8 mouse cellular contexts compared by ENCODE assay signal in the genomic region with DNA sequence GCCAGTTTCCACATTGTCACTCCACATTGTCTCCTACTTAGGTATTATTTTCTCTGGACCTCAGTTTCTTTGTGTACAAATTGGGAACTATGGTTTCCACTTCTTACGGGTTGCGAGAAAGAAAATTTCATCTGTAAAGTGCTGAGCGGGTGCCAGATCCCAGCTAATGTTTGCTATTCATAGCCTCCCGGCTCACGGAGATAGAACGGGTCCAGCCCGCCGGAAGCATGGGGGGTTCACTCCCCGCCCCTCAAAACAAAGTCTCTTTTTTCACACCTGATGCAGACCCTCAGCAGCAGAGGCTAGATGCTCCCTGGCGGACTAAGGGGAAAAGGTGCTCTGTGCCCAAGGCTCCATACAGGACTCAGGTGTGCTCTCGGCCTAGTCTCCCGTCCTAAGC. TPM values are rescaled to one million over a fixed set of nuclear protein-coding genes. Genes with fewer than 3 reads are reported as not detected.
DNase-seq lines count a peak whose midpoint lies in the region; ATAC-seq and TF ChIP-seq lines count a peak whose summit lies in the region.

No protein-coding gene starts in this region.

- intact Hi-C loops in gastrocnemius, postnatal 14 days (cut with DNase I; ENCODE audit: low total_unique reads): loop anchor here (10.0 kb wide), 1 partner anchor 169 kb away; no protein-coding TSS in a partner anchor

- under 1% methylated on average over 12 of the region's 12 CpGs for WGBS in lung, embryonic 15.5 days
- WGBS in limb, embryonic 14.5 days: 4% methylated on average over 12 of the region's 12 CpGs
- 3% methylated on average over 12 of the region's 12 CpGs for WGBS in small intestine, adult 2 months

- no peaks in the 10 kb centered on the region for H3K36me3 ChIP-seq in lung, embryonic 15.5 days
- H3K36me3 ChIP-seq in limb, embryonic 14.5 days (ENCODE audit: control insufficient read depth, insufficient read depth, low read length): no peaks in the 10 kb centered on the region
- H3K36me3 ChIP-seq in small intestine, adult 2 months (ENCODE audit: control insufficient read depth, insufficient read depth, low read length): no peaks in the 10 kb centered on the region

- peaks cover 26% of the 10 kb centered on the region for H3K4me1 ChIP-seq in lung, embryonic 15.5 days
- H3K4me1 ChIP-seq in limb, embryonic 14.5 days (ENCODE audit: control insufficient read depth, insufficient read depth, low read length): peaks cover 10% of the 10 kb centered on the region
- H3K4me1 ChIP-seq in small intestine, adult 2 months (ENCODE audit: control insufficient read depth, insufficient read depth, insufficient read length, low read length): peaks cover 15% of the 10 kb centered on the region

- no peak overlapping the region for H3K27ac ChIP-seq in lung, embryonic 15.5 days
- H3K27ac ChIP-seq in limb, embryonic 14.5 days (replicated peaks; ENCODE audit: low read depth, low read length): no peak overlapping the region
- H3K27ac ChIP-seq in small intestine, adult 2 months (ENCODE audit: insufficient read depth, low read depth, low read length): no peak overlapping the region

- ATAC-seq in lung, embryonic 15.5 days (ENCODE audit: borderline replicate concordance, extremely low read depth, low FRiP score, low TSS enrichment): peak; percentile 4; the same call in 1 of the 2 replicates
- 0 out of 2 replicates have a peak, but pooled peaks have one; percentile 7 for ATAC-seq in limb, embryonic 14.5 days (ENCODE audit: low FRiP score, low read depth)

- peak overlapping the region; percentile 99 for H3K4me2 ChIP-seq in lung, embryonic 15.5 days
- peak overlapping the region; percentile 100 for H3K4me2 ChIP-seq in limb, embryonic 14.5 days (replicated peaks; ENCODE audit: low read depth, low read length, severe bottlenecking)

- peak overlapping the region; percentile 58 for H3K9ac ChIP-seq in lung, embryonic 15.5 days
- peak overlapping the region; percentile 58; the same call in 1 of the 2 replicates for H3K9ac ChIP-seq in limb, embryonic 14.5 days (ENCODE audit: low read depth, low read length, severe bottlenecking)

- H3K4me3 ChIP-seq in lung, embryonic 15.5 days: peak overlapping the region; percentile 62
- peak overlapping the region; percentile 69 for H3K4me3 ChIP-seq in limb, embryonic 14.5 days (replicated peaks; ENCODE audit: low read length)
- H3K4me3 ChIP-seq in small intestine, adult 2 months (ENCODE audit: low read depth, low read length): peak overlapping the region; percentile 69

- no peak for TF ChIP-seq POLR2A in limb, embryonic 14.5 days (IDR thresholded peaks at IDR 0.05; ENCODE audit: borderline replicate concordance, extremely low read depth, insufficient read depth, insufficient read length)
- TF ChIP-seq POLR2A in small intestine, adult 2 months (IDR thresholded peaks at IDR 0.05; ENCODE audit: low read depth, low read length): no peak

- TF ChIP-seq CTCF in small intestine, adult 2 months (IDR thresholded peaks at IDR 0.05; ENCODE audit: extremely low read depth, insufficient read length, insufficient replicate concordance, low read depth, low read length): no peak

- peaks cover 69% of the 10 kb centered on the region for H3K27me3 ChIP-seq in lung, embryonic 15.5 days
- peaks cover 32% of the 10 kb centered on the region for H3K27me3 ChIP-seq in limb, embryonic 14.5 days (ENCODE audit: control insufficient read depth, insufficient read depth, low read length)
- H3K27me3 ChIP-seq in small intestine, adult 2 months (ENCODE audit: control insufficient read depth, insufficient read depth, low read length): peaks cover 48% of the 10 kb centered on the region

- H3K9me3 ChIP-seq in lung, embryonic 15.5 days: no peaks in the 10 kb centered on the region
- H3K9me3 ChIP-seq in limb, embryonic 14.5 days (ENCODE audit: control insufficient read depth, low read length): no peaks in the 10 kb centered on the region

- peak; percentile 9 for DNase-seq in adrenal gland, adult 2 months
- no peak for DNase-seq in adrenal gland, postnatal 4 days (ENCODE audit: low spot score in 2 of 2)
- DNase-seq in lung, postnatal 25 days (ENCODE audit: low spot score): no peak
- DNase-seq in limb, embryonic 14.5 days (ENCODE audit: low spot score): no peak
- DNase-seq in thymus, postnatal 14 days: no peak
- DNase-seq in gastrocnemius, postnatal 14 days: no peak

RNA-seq across cellular contexts. Expression of a gene that starts 0.6 kb away (rescaled TPM):
- 1 to 10 TPM in 1 of 2 experiments, under 1 TPM in 1; 0.81 to 1.1 TPM for total RNA-seq in adrenal gland, adult 2 months (2021)
- 2.4 and 2.7 TPM in 2 replicates for polyA plus RNA-seq in adrenal gland, adult 2 months (2012; rRNA removed)
- 1 to 10 TPM; 1.5 to 1.9 TPM for total RNA-seq in adrenal gland, postnatal 4 days (2021)
- 2.0 TPM in 2 replicates for polyA plus RNA-seq in lung, embryonic 15.5 days (2015; fragmentation: Nextera tagmentation; extraction: Ambion mirVana)
- polyA plus RNA-seq in limb, embryonic 14.5 days (2012; rRNA removed): 2.4 and 2.8 TPM in 2 replicates
- 1.5 and 1.9 TPM in 2 replicates for polyA plus RNA-seq in limb, embryonic 14.5 days (2014; fragmentation: Nextera tagmentation; extraction: Ambion mirVana)
- polyA plus RNA-seq in small intestine, adult 2 months (2012; rRNA removed): 2.1 and 3.8 TPM in 2 replicates
- total RNA-seq in gastrocnemius, postnatal 14 days (2021): 1 to 10 TPM in 1 of 2 experiments, under 1 TPM in 1; 0.86 to 1.2 TPM
